Mouse (Mus musculus) layer of hippocampus, adult 18-20 months (tissue): ENCODE data around the gene Tmem30a. TPM values are rescaled to one million over a fixed set of nuclear protein-coding genes. Genes with fewer than 3 reads are reported as not detected.

Source experiments
- total RNA-seq, 2 experiments: library from RNA; stranded (reverse); gene quantifications; 2 replicates each; pipeline ENCODE4 v1.2.3; 2021

Tmem30a gene
- total RNA-seq, 2 experiments from 2014 or later: 242 to 243 TPM

Other genes starting within 250 kb of the Tmem30a start
- 1 to 10 TPM; 5.2 to 6.0 TPM for gene Col12a1, start 74.7 kb downstream of the Tmem30a start, total RNA-seq
- gene Cox7a2, start 33.6 kb downstream of the Tmem30a start, total RNA-seq: 100 to 1,000 TPM; 321 to 335 TPM
- gene Filip1, start 219.3 kb upstream of the Tmem30a start, total RNA-seq: 10 to 100 TPM; 10.6 to 13.1 TPM